Mouse (Mus musculus) small intestine, adult 2 months (tissue): ENCODE data around the gene Olfr228. TPM values are rescaled to one million over a fixed set of nuclear protein-coding genes. Genes with fewer than 3 reads are reported as not detected.

ENCODE experiments used
- polyA plus RNA-seq: library from polyadenylated mRNA; depleted of rRNA; stranded (reverse); fragments of >200 nt; gene quantifications from 2 replicates; pipeline ENCODE4 v1.2.3, GENCODE M21; 2012; rRNA removed

The Olfr228 gene
- polyA plus RNA-seq, 1 experiment, result not detected

Other genes with a start within 250 kb of the Olfr228 start
- gene Olfr1048, start 247.1 kb downstream of the Olfr228 start, polyA plus RNA-seq, result not detected in 2 replicates
- not detected in 2 replicates for gene Olfr1049, start 229.1 kb downstream of the Olfr228 start, polyA plus RNA-seq
- gene Olfr1051, start 208.3 kb downstream of the Olfr228 start, polyA plus RNA-seq, result not detected in 2 replicates
- gene Olfr1052, start 194.9 kb downstream of the Olfr228 start, polyA plus RNA-seq, result not detected in 2 replicates
- not detected in 2 replicates for gene Olfr1053, start 172.1 kb downstream of the Olfr228 start, polyA plus RNA-seq
- not detected in 2 replicates for gene Olfr1054, start 152.0 kb downstream of the Olfr228 start, polyA plus RNA-seq
- gene Olfr1055, start 137.1 kb downstream of the Olfr228 start, polyA plus RNA-seq, result not detected in 2 replicates
- gene Olfr1056, start 124.9 kb downstream of the Olfr228 start, polyA plus RNA-seq, result not detected in 2 replicates
- not detected in 2 replicates for gene Olfr1057, start 109.0 kb downstream of the Olfr228 start, polyA plus RNA-seq
- not detected in 2 replicates for gene Olfr1058, start 98.8 kb downstream of the Olfr228 start, polyA plus RNA-seq
- not detected in 2 replicates for gene Olfr1061, start 73.3 kb downstream of the Olfr228 start, polyA plus RNA-seq
- not detected in 2 replicates for gene Olfr1062, start 60.6 kb downstream of the Olfr228 start, polyA plus RNA-seq
- not detected in 2 replicates for gene Olfr1065, start 36.8 kb downstream of the Olfr228 start, polyA plus RNA-seq
- gene Olfr1066, start 31.1 kb downstream of the Olfr228 start, polyA plus RNA-seq, result not detected in 2 replicates
- not detected in 2 replicates for gene Olfr1076, start 21.1 kb upstream of the Olfr228 start, polyA plus RNA-seq
- not detected in 2 replicates for gene Olfr1079, start 55.1 kb upstream of the Olfr228 start, polyA plus RNA-seq
- not detected in 2 replicates for gene Olfr1080, start 70.8 kb upstream of the Olfr228 start, polyA plus RNA-seq
- not detected in 2 replicates for gene Olfr1082, start 111.6 kb upstream of the Olfr228 start, polyA plus RNA-seq
- not detected in 2 replicates for gene Olfr1084, start 152.3 kb upstream of the Olfr228 start, polyA plus RNA-seq
- gene Olfr1085, start 174.6 kb upstream of the Olfr228 start, polyA plus RNA-seq, result not detected in 2 replicates
- gene Olfr1086, start 192.7 kb upstream of the Olfr228 start, polyA plus RNA-seq, result not detected in 2 replicates
- gene Olfr1087, start 211.0 kb upstream of the Olfr228 start, polyA plus RNA-seq, result not detected in 2 replicates
- not detected in 2 replicates for gene Olfr1089, start 246.3 kb upstream of the Olfr228 start, polyA plus RNA-seq